Mouse (Mus musculus) spleen, adult 12 weeks (tissue): ENCODE measurements at regions not wholly inside any gene's neighbourhood (a gene's known extent, or its start where the extent isn't known, plus 50 kb on each side); places are given as distances from the start of the nearest gene placed in this dataset.
A peak's percentile ranks its signal among the peaks of the same experiment; 100 is the strongest.

ENCODE experiments used
- DNase-seq: peaks from one replicate; pipeline ENCODE4 v3.0.0; 2022; ENCODE audit warnings: low spot score

GRCm38 (mm10) chr7:73637101-73637809 lies 95.6 kb upstream of the Chd2 start:
- DNase-seq = no peak

GRCm38 (mm10) chr7:73635422-73635821 lies 93.8 kb upstream of the Chd2 start:
- no peak for DNase-seq

GRCm38 (mm10) chr7:73630790-73631189 lies 89.2 kb upstream of the Chd2 start:
- no peak for DNase-seq

GRCm38 (mm10) chr7:73629182-73629581 lies 87.6 kb upstream of the Chd2 start:
- DNase-seq = no peak

GRCm38 (mm10) chr7:73628071-73628470 lies 86.4 kb upstream of the Chd2 start:
- peak; percentile 39 for DNase-seq

- no peak for DNase-seq
Observed at GRCm38 (mm10) chr7:73626291-73626690, 84.7 kb upstream of the Chd2 start.

GRCm38 (mm10) chr7:73625651-73626050 lies 84.0 kb upstream of the Chd2 start:
- DNase-seq = no peak

- no peak for DNase-seq
Observed at GRCm38 (mm10) chr7:73624992-73625391, 83.4 kb upstream of the Chd2 start.

- DNase-seq = no peak
Observed at GRCm38 (mm10) chr7:73624093-73624600, 82.5 kb upstream of the Chd2 start.

- no peak for DNase-seq
Observed at GRCm38 (mm10) chr7:73622468-73622867, 80.8 kb upstream of the Chd2 start.

- no peak for DNase-seq
Observed at GRCm38 (mm10) chr7:73620341-73620740, 78.7 kb upstream of the Chd2 start.

- DNase-seq = no peak
Observed at GRCm38 (mm10) chr7:73618758-73619416, 77.3 kb upstream of the Chd2 start.

- DNase-seq = peak; percentile 99
Observed at GRCm38 (mm10) chr7:73617910-73618757, 76.5 kb upstream of the Chd2 start.

GRCm38 (mm10) chr7:73616971-73617906 lies 75.6 kb upstream of the Chd2 start:
- DNase-seq = peak; percentile 36

- DNase-seq = no peak
Observed at GRCm38 (mm10) chr7:73616015-73616414, 74.4 kb upstream of the Chd2 start.

- DNase-seq = no peak
Observed at GRCm38 (mm10) chr7:73614840-73615555, 73.4 kb upstream of the Chd2 start.

GRCm38 (mm10) chr7:73614341-73614740 lies 72.7 kb upstream of the Chd2 start:
- no peak for DNase-seq

- DNase-seq = no peak
Observed at GRCm38 (mm10) chr7:73612752-73613092, 71.1 kb upstream of the Chd2 start.

GRCm38 (mm10) chr7:73611866-73612751 lies 70.5 kb upstream of the Chd2 start:
- no peak for DNase-seq

- DNase-seq = no peak
Observed at GRCm38 (mm10) chr7:73608804-73609275, 67.2 kb upstream of the Chd2 start.
